1 mouse cellular context compared by ENCODE assay signal in genomic region chr13:54797356-54797755, GRCm38 (mm10).
TF ChIP-seq lines count a peak whose summit lies in the region.

No protein-coding gene starts in this region.

TF ChIP-seq in MEL, 35 proteins besides CTCF, POLR2A, EP300 and RAD21 (continued from another document):
- TF ChIP-seq MAX (IDR thresholded peaks at IDR 0.05; ENCODE audit: low read length) (no peak), MYB (IDR thresholded peaks at IDR 0.05; ENCODE audit: low read depth, low read length) (no peak), CHD1 (IDR thresholded peaks at IDR 0.05; ENCODE audit: low read depth, low read length) (no peak), MAFK (IDR thresholded peaks at IDR 0.05; ENCODE audit: borderline replicate concordance, low read depth, low read length) (no peak), TAL1 (IDR thresholded peaks at IDR 0.05; ENCODE audit: low read length) (no peak), GATA1 (IDR thresholded peaks at IDR 0.05; ENCODE audit: low read depth, low read length) (no peak), HCFC1 (IDR thresholded peaks at IDR 0.05; ENCODE audit: low read depth, low read length) (no peak)
